Mouse (Mus musculus) adrenal gland, adult 18-20 months (tissue): Measurements from ENCODE around the gene Usp50. TPM values are rescaled to one million over a fixed set of nuclear protein-coding genes. Genes with fewer than 3 reads are reported as not detected.

Experiments used
- DNase-seq, 2 experiments: peaks; one replicate each; pipeline ENCODE4 v3.0.0; 2021 to 2022; ENCODE audit warnings: low spot score in 2 of 2
- long read RNA-seq, 2 experiments: library from polyadenylated mRNA; stranded (forward); transcript quantifications; one replicate each; pipeline ENCODE4 v2.0.0; 2021
- total RNA-seq, 2 experiments: library from RNA; stranded (reverse); gene quantifications; 1 replicate in 1 of 2; 2 replicates in 1 of 2; pipeline ENCODE4 v1.2.3; 2021

Gene Usp50
- not detected for total RNA-seq
- long read RNA-seq, experiment 1, partial matches to known transcripts, result 0 of 1 reads
- long read RNA-seq, experiment 1, other reads (novel, unspliced or antisense), result 1 of 1 reads
- long read RNA-seq, experiment 2, partial matches to known transcripts, result 0 of 91 reads
- long read RNA-seq, experiment 2, other reads (novel, unspliced or antisense), result 91 of 91 reads

- DNase-seq, result no peak
Observed at GRCm38 (mm10) chr2:126783370-126783769, at the start of gene Usp50. Usp50 (minus strand) TSS chr2:126783470.

DNA sequence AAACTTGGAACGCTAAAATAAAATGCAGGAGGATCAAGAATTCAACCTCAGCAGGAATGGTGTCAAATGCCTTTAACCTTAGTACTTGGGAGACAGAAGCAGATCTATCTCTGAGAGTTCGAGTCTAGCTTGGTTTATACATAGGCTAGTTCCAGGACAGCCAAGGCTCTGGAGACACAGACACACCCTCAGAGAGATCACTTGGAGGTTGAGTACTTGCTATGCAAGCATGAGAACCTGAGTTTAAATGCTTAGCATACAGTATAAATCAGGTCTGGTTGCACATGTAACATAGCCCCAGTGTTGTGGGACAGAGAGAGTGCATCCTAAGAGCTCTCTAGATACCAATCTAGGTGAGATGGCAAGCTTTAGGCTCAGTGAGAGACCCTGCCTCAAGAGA, 34.1 kb upstream of the Usp50 start:
- DNase-seq, result no peak

- no peak for DNase-seq
Observed at GRCm38 (mm10) chr2:126816644-126817347, 33.5 kb upstream of the Usp50 start.

DNA sequence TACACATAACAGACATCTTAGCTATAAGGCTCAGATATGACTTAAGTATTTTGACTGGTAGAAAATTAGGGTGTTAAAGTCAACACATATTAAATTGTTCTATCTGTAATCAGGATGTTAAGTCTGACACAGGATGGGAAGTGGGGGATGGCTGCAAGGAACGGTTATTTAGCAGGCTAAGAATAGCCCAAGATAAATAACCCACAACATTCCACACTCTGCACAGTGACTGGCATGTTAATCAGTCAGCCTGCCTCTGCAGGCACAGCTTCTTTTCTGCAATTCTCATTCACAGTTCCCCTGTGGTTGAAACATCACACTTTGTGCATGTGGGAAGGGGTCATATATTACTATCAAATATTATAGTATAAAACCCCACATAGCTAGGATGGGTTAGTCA, 32.6 kb upstream of the Usp50 start:
- DNase-seq, result no peak

GRCm38 (mm10) chr2:126801980-126802379, 18.7 kb upstream of the Usp50 start:
- no peak for DNase-seq

- DNase-seq, result no peak
Observed at GRCm38 (mm10) chr2:126798455-126798854, 15.2 kb upstream of the Usp50 start.

DNA sequence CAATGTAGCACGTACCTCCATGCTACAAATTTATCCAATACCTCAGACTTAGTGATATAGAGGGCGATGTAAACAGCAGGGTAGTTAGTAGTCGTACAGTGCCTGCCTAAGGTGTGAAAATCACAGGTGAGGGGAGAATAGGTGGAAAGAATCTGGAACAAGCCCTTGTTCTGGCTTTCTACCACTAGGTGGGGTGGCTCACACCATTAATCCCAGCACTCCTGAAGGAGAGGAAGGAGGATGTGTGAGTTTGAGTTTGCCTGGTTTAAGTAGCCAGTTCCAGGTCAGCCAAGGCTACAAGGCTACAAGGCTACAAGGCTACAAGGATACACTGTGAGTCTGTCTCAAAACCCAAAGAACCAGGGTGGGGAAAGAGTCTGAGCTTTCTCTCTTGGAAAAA, 12.4 kb upstream of the Usp50 start:
- no peak for DNase-seq

DNA sequence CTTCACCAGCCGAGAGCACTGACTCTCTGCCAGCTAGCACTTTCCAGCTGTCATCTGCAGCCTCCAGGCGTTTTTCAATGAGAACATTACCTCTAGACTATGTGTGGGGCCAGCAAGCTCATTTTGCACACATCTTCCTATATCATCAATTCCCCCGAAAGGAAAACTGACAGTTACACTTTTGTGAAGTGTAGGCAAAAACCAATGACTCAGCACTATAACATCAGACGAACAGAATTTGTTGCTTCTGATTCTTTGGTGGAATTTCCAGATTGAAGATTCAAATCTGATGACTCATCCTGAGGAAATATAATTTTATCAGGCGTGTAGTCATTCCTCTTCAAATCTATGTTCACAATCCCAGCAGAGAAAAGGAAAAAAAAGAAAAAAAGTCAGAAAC, 9.3 kb upstream of the Usp50 start:
- DNase-seq, result no peak

- DNase-seq, result no peak
Observed at GRCm38 (mm10) chr2:126787721-126788342, 4.6 kb upstream of the Usp50 start.

- no peak for DNase-seq
Observed at GRCm38 (mm10) chr2:126782433-126782832, 837 bp downstream of the Usp50 start.

GRCm38 (mm10) chr2:126781478-126781877, 1.8 kb downstream of the Usp50 start:
- DNase-seq, result no peak

DNA sequence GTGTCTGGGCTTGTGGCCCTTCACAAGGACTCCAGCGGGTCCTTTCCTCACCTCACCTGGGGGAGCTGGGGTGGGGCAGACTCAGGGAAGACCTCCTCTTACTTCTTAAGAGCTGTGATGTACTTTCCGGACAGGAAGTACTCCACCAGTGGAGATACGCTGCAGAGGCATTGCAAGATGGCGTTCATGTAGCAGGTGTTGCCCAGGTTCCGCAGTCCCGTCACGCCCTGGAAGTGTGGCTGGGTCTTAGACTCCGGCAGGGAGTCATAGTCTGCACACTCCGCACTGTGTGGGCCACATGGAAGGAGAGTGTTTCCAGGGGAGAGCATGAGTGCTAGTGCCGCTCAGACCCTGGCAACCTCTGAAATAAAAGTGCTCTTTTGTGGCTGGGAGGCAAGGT, 3.0 kb downstream of the Usp50 start:
- DNase-seq, result no peak

- DNase-seq, result no peak
Observed at GRCm38 (mm10) chr2:126778806-126779205, 4.5 kb downstream of the Usp50 start.

GRCm38 (mm10) chr2:126776416-126776815, 6.9 kb downstream of the Usp50 start:
- DNase-seq, result no peak

DNA sequence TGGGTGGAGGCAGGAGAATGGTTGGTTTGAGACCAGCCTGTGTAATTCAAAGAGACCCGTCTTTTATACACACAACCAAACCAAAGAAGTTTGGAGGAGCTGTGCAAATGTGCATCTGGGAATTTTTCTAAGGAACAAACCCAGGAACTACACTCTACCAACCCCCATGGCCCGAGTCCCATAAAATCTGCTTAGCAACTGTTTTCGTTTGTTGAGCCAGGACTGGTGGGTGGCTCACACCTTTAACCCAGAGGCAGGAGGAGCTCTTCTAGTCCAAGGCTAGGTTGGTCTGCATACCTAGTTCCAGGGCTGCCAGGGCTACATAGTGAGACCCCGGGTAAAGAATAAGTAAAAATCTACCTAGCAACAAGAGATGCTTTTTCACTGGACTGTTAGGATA, 7.3 kb downstream of the Usp50 start:
- no peak for DNase-seq

- no peak for DNase-seq
Observed at GRCm38 (mm10) chr2:126772217-126772616, 11.1 kb downstream of the Usp50 start.

DNA sequence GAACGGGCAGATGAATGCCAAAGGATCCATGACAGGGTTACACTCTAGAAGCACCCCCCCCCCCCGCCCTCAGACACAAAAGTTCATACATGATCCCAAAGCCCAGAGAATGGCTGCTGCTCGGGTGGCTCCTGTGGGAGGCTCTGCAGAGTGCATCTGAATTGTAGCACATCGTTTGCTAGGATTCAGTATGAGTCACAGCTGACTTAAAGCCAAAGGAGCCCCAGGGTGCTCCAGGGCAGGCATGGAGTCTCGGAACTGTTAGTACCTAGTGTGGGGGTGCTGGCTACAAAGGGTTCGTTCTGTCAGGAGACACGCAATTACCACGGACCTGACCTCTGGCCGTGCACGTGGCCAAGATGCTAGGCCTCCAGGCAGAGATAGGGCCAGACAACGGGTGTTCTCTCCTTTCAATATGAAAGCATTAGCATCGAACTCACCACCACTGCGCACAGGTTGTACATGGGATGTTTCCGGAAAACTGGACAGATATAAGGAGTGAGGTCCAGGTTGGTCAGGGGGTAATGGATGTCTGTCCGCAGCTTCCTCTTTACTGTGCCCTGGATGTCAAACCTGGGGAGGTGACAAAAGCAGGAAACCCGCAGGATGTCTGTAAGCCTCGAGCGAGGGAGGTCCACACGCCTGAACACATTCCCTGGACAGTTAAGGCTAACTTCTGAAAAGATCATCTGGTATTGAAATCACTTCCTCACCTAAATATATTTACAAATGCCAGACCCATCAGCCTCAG, 13.7 kb downstream of the Usp50 start:
- no peak for DNase-seq

DNA sequence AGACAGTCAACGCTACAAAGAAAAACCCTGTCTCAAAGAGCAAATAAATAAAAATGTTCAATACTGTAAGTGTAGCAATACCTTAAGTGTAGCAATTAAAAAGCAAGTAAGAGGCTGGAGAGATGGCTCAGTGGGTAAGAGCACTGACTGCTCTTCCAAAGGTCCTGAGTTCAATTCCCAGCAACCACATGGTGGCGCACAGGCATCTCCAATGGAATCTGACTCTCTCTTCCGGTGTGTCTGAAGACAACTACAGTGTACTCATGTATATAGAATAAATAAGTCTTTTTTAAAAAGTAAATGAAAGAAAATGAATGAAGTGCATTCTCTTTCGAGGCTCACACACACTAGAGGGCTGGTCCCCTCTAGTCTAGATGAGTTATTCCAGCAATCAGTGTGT, 15.1 kb downstream of the Usp50 start:
- no peak for DNase-seq

GRCm38 (mm10) chr2:126767599-126767998, 15.7 kb downstream of the Usp50 start:
- DNase-seq, result no peak

DNA sequence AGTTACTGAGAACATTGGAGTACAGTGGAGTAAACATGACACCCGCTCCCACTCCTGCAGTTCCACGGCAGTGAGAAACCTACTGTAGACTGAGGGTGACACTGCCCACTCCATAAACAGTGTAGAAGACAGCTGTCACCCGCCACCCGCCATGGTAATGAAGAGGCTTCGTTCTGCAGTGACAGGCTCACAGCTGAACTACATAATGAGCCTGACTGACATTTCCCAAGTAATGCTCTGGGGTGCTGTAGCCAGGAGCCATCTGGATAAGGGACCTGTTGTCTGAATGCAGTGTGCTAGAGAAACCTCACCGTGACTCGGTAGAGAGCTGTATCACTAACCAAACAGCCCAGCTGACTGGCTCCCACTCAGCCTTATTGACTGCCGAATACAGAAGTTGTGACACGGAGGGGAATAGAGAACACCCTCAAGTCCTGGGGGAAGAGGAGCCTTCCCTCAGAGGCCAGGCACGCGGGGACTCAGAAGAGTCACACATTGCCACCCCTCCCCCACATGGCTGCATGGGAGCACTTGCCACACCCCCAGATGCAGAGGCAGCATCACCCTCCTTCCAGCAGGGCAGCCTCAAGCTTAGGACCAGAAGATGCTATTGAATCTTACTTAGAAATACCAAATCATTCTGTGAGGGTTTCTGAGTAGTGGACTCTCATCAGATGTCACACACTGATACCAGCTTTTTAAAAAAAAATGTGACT, 17.2 kb downstream of the Usp50 start:
- no peak for DNase-seq

- DNase-seq, result no peak
Observed at GRCm38 (mm10) chr2:126759351-126759750, 23.9 kb downstream of the Usp50 start.
